In the genomic region with DNA sequence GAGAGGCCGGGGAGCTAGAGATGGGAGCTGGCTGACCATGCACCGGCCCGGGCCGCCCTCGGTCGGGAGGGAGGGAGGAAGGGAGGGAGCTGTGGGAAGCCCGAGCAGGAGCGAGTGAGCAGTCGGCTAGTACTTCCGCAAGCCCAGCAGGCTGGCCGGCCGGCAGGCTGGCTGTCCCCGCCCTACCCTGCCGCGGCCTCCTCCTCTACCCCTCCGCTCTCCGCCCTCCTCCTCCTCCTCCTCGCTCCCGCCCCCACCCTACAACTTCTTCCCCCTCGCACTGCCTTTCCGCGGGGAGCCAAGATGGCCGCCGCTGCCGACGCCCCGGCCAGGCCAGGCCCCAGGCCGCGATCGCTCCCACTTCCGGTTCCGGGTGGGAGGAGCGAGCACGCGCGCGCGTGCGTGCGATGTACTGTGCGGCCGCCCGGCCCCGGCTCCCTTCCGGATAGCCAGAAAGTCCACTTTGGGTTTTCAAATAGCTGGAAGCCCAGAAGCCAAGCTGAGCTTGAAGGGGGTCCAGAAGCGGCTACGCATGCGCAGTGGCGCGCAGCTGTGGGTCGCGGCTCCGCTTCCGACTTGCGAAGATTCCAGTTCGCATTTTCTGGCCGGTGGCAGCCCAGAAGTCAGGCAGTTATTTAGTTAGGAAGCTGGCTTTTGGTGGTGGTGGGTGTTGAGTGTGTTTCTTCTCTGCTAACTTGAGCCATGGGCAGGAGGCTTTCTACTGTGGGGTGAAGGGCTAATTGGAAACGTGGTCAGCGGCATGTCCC, we compare ENCODE assay signal across 8 mouse cellular contexts. TPM values are rescaled to one million over a fixed set of nuclear protein-coding genes. Genes with fewer than 3 reads are reported as not detected.
DNase-seq lines count a peak whose midpoint lies in the region; ATAC-seq lines count a peak whose summit lies in the region.

Actr3 (minus strand) TSS at position 359 of the 767 bp plus-strand sequence.

- H3K9ac ChIP-seq in hindbrain, embryonic 15.5 days, result peak within 1 kb of the TSS; percentile 97

- ATAC-seq in hindbrain, embryonic 15.5 days (ENCODE audit: low FRiP score, low read depth), result peak; percentile 97

- no peaks in the 10 kb centered on the region for H3K27me3 ChIP-seq in hindbrain, embryonic 15.5 days

- H3K4me2 ChIP-seq in hindbrain, embryonic 15.5 days, result peak within 1 kb of the TSS; percentile 68

- no peaks in the 10 kb centered on the region for H3K36me3 ChIP-seq in hindbrain, embryonic 15.5 days

- H3K27ac ChIP-seq in hindbrain, embryonic 15.5 days (replicated peaks), result peak within 1 kb of the TSS; percentile 99

- H3K9me3 ChIP-seq in hindbrain, embryonic 15.5 days, result no peaks in the 10 kb centered on the region

- peak within 1 kb of the TSS; percentile 96 for H3K4me3 ChIP-seq in hindbrain, embryonic 15.5 days

- under 1% methylated on average over 50 of the region's 59 CpGs for WGBS in hindbrain, embryonic 15.5 days

- peak; percentile 100 for DNase-seq in T-cell, adult 2 months (ENCODE audit: low spot score)
- peak; percentile 99 to 100 for DNase-seq in cerebellum, postnatal 36 days
- peak; percentile 100 for DNase-seq in frontal cortex, postnatal 36 days (ENCODE audit: low spot score in 2 of 2)
- DNase-seq in left cerebral cortex, adult 11 months (ENCODE audit: low spot score), result peak; percentile 98
- DNase-seq in lung, postnatal 4 days, result peak; percentile 100
- DNase-seq in retina, postnatal 7 days (ENCODE audit: low read depth, low spot score), result peak; percentile 100
- DNase-seq in urinary bladder, adult 2 months (ENCODE audit: low spot score), result peak; percentile 99

- peaks cover 35% of the 10 kb centered on the region for H3K4me1 ChIP-seq in hindbrain, embryonic 15.5 days (replicated peaks)

RNA-seq across cellular contexts. Expression of gene Actr3, which starts in this region (rescaled TPM):
- 225 and 234 TPM in 2 replicates for polyA plus RNA-seq in hindbrain, embryonic 15.5 days (2015; fragmentation: Nextera tagmentation; extraction: Ambion mirVana)
- 105 and 131 TPM in 2 replicates for polyA plus RNA-seq in urinary bladder, adult 2 months (2012; rRNA removed)

Comparison
In these comparisons a context has a peak if more than half of its experiments do, and no peak if none do; other contexts are left out.
1. Peak in every context shown above with its lines: DNase-seq, ATAC-seq, H3K4me3 ChIP-seq and H3K27ac ChIP-seq.